Mouse (Mus musculus): ENCODE data around the gene Gm3336. TPM values are rescaled to one million over a fixed set of nuclear protein-coding genes. Genes with fewer than 3 reads are reported as not detected.

Gm3336 gene
- polyA plus RNA-seq, 1 experiment from 2014 or later = 0.15 TPM

DNA sequence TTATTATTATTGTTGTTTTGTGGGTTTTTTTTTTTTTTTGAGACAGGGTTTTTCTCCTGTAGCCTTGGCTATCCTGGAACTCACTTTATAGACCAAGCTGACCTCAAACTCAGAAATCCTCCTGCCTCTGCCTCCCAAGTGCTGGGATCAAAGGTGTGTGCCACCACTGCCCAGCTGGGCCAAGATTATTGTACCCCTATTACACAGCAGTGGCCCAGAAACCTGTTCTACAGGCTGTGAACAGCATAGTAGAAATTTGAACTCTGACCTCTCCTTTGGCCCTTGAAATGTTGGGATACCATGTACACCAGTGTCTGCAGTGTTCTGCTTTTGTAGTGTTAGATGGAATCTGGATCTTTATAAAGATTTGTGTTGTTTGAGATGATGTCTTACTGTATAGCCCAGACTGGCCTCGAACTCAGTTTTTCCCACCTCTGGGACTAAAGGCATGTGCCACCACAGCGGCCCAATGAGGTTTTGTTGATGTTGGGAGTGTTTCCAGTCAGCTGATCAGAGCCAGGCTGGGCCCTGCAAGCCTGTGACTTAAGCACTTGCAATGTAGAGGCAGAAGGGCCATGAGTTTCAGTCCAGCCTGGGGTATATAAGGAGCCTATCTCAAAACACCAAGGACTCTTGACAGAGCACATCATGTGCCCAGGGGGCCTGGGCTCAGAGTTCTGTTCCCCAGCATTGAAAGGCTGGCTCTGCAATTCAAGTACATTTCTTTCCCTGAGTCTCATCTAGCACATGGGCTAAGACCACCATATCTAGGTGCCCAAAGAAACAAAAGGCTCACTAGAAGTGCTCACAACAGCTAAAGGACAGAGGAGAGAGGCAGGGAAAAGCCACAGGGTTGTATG lies 16.1 kb upstream of the Gm3336 start:
- no peaks in the 10 kb centered on the region for H3K27me3 ChIP-seq (replicated peaks; ENCODE audit: control insufficient read depth, insufficient read depth, low read length)
- no peaks in the 10 kb centered on the region for H3K9me3 ChIP-seq (ENCODE audit: control insufficient read depth, low read length)
- H3K36me3 ChIP-seq (ENCODE audit: control insufficient read depth, insufficient read depth, low read length) = no peaks in the 10 kb centered on the region; the same call in 1 of the 2 replicates
- H3K27ac ChIP-seq (ENCODE audit: low read depth, low read length) = no peak overlapping the region
- 79% methylated on average over 2 of the region's 2 CpGs for WGBS
- DNase-seq (ENCODE audit: low spot score) = no peak
- no peak for ATAC-seq (replicated peaks; ENCODE audit: low FRiP score)
- H3K4me2 ChIP-seq = no peak overlapping the region
- no peak overlapping the region for H3K4me3 ChIP-seq (ENCODE audit: low read depth, low read length)
- H3K4me1 ChIP-seq (replicated peaks; ENCODE audit: control insufficient read depth, insufficient read depth, low read length) = peaks cover 16% of the 10 kb centered on the region
- H3K9ac ChIP-seq (ENCODE audit: low read depth, low read length) = no peak overlapping the region

- Histone ChIP-seq H3K9me3 (ENCODE audit: control insufficient read depth, low read length) (no peaks in the 10 kb centered on the region), H3K9ac (ENCODE audit: low read depth, low read length) (no peak overlapping the region), H3K36me3 (ENCODE audit: control insufficient read depth, insufficient read depth, low read length) (no peaks in the 10 kb centered on the region; the same call in 1 of the 2 replicates), H3K27me3 (replicated peaks; ENCODE audit: control insufficient read depth, insufficient read depth, low read length) (no peaks in the 10 kb centered on the region), H3K4me2 (no peak overlapping the region), H3K27ac (ENCODE audit: low read depth, low read length) (no peak overlapping the region), H3K4me3 (ENCODE audit: low read depth, low read length) (no peak overlapping the region), H3K4me1 (replicated peaks; ENCODE audit: control insufficient read depth, insufficient read depth, low read length) (peaks cover 10% of the 10 kb centered on the region)
- DNase-seq (ENCODE audit: low spot score) (no peak), ATAC-seq (replicated peaks; ENCODE audit: low FRiP score) (no peak)
- 67% methylated on average over 3 of the region's 3 CpGs for WGBS
Observed at GRCm38 (mm10) chr8:70702842-70703182, 15.5 kb upstream of the Gm3336 start.

DNA sequence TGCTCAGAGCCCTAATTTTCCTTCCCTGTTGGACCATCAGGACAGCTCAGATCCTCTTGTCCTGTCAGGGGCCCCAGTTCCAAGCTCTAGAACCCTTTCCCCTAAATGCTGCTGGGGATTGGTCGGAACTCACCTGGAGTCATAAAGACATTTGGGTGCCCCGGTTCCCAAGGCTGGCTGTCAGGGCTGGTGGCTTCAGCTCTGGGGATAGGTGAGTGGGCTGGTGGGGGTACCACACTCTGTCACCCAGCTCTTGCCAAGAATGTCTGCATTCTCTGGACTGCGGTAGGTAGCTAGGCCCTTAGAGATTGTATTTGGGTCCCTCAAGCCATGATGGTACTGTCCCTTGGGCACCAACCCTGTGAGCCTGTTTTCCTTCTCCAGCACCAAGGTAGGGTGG lies 15.1 kb upstream of the Gm3336 start, which contains the start of gene Iqcn:
Iqcn (plus strand) TSS at position 171 of the 400 bp plus-strand sequence.
- Histone ChIP-seq H3K27ac (ENCODE audit: low read depth, low read length) (no peak within 1 kb of the TSS), H3K4me3 (ENCODE audit: low read depth, low read length) (no peak within 1 kb of the TSS), H3K4me2 (no peak within 1 kb of the TSS), H3K27me3 (replicated peaks; ENCODE audit: control insufficient read depth, insufficient read depth, low read length) (no peaks in the 10 kb centered on the region), H3K4me1 (replicated peaks; ENCODE audit: control insufficient read depth, insufficient read depth, low read length) (peaks cover 6% of the 10 kb centered on the region; the same call in 1 of the 2 replicates), H3K9me3 (ENCODE audit: control insufficient read depth, low read length) (no peaks in the 10 kb centered on the region), H3K9ac (ENCODE audit: low read depth, low read length) (no peak within 1 kb of the TSS), H3K36me3 (ENCODE audit: control insufficient read depth, insufficient read depth, low read length) (no peaks in the 10 kb centered on the region; the same call in 1 of the 2 replicates)
- DNase-seq (ENCODE audit: low spot score) = no peak
- WGBS = 86% methylated on average over 3 of the region's 3 CpGs
- no peak for ATAC-seq (replicated peaks; ENCODE audit: low FRiP score)

GRCm38 (mm10) chr8:70708281-70708680 lies 10.1 kb upstream of the Gm3336 start:
- no peaks in the 10 kb centered on the region for H3K4me1 ChIP-seq (replicated peaks; ENCODE audit: control insufficient read depth, insufficient read depth, low read length)
- no peak overlapping the region for H3K4me3 ChIP-seq (ENCODE audit: low read depth, low read length)
- no peak for DNase-seq (ENCODE audit: low spot score)
- H3K9me3 ChIP-seq (ENCODE audit: control insufficient read depth, low read length) = no peaks in the 10 kb centered on the region
- no peaks in the 10 kb centered on the region; the same call in 1 of the 2 replicates for H3K36me3 ChIP-seq (ENCODE audit: control insufficient read depth, insufficient read depth, low read length)
- no peak overlapping the region for H3K4me2 ChIP-seq
- ATAC-seq (replicated peaks; ENCODE audit: low FRiP score) = no peak
- WGBS = 87% methylated on average over 14 of the region's 14 CpGs
- no peaks in the 10 kb centered on the region for H3K27me3 ChIP-seq (replicated peaks; ENCODE audit: control insufficient read depth, insufficient read depth, low read length)
- no peak overlapping the region for H3K9ac ChIP-seq (ENCODE audit: low read depth, low read length)
- no peak overlapping the region for H3K27ac ChIP-seq (ENCODE audit: low read depth, low read length)

DNA sequence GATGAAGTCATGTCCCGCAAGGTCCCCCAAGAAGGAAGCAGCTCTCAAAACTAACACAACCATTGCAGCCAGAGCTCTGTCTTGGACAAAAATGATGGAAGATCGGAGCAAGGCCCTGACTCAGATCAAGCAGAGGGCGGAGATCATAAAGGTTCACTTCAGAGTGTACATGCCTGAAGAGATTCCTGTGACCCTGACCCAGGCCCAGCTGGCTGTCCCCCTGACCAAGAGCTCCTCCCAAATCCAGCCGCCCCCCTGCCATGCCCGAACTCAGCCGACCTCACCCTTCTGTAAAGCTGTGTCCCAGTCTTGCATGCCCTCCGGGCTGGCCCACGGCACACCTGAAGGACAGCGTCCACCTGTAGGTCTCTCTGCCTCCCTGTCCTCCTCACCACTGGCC lies 8.5 kb upstream of the Gm3336 start:
- DNase-seq (ENCODE audit: low spot score) (no peak), ATAC-seq (replicated peaks; ENCODE audit: low FRiP score) (no peak)
- Histone ChIP-seq H3K4me1 (replicated peaks; ENCODE audit: control insufficient read depth, insufficient read depth, low read length) (no peaks in the 10 kb centered on the region), H3K4me3 (ENCODE audit: low read depth, low read length) (no peak overlapping the region), H3K9me3 (ENCODE audit: control insufficient read depth, low read length) (no peaks in the 10 kb centered on the region), H3K9ac (ENCODE audit: low read depth, low read length) (no peak overlapping the region), H3K27me3 (replicated peaks; ENCODE audit: control insufficient read depth, insufficient read depth, low read length) (no peaks in the 10 kb centered on the region), H3K4me2 (no peak overlapping the region), H3K36me3 (ENCODE audit: control insufficient read depth, insufficient read depth, low read length) (no peaks in the 10 kb centered on the region), H3K27ac (ENCODE audit: low read depth, low read length) (no peak overlapping the region)
- WGBS = 88% methylated on average over 9 of the region's 9 CpGs

DNA sequence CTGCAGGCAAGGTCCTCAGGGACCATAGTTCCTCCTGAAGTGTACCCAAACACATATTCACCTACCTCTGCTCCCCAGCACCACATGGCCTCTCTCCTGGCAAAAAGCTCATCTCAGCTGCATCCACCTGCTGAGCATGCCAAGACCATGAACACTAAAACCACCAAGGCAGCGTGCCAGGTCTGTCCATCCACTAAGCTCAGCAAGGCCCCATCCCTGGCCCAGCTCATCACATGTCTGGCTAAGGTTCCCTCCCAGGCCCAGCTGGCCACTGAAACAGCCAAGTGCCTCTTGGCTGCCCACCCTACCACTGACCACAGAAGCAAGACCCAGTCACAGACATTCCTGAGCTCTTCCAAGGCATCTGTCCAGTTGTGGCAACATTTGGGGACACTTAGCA lies 8.0 kb upstream of the Gm3336 start:
- no peak overlapping the region for H3K9ac ChIP-seq (ENCODE audit: low read depth, low read length)

GRCm38 (mm10) chr8:70711041-70711440 lies 7.3 kb upstream of the Gm3336 start:
- no peak overlapping the region for H3K4me2 ChIP-seq
- H3K36me3 ChIP-seq (ENCODE audit: control insufficient read depth, insufficient read depth, low read length) = no peaks in the 10 kb centered on the region
- 76% methylated on average over 11 of the region's 11 CpGs for WGBS
- DNase-seq (ENCODE audit: low spot score) (no peak), ATAC-seq (replicated peaks; ENCODE audit: low FRiP score) (no peak)
- H3K9ac ChIP-seq (ENCODE audit: low read depth, low read length) = no peak overlapping the region
- no peaks in the 10 kb centered on the region for H3K27me3 ChIP-seq (replicated peaks; ENCODE audit: control insufficient read depth, insufficient read depth, low read length)
- H3K9me3 ChIP-seq (ENCODE audit: control insufficient read depth, low read length) = no peaks in the 10 kb centered on the region
- no peak overlapping the region for H3K4me3 ChIP-seq (ENCODE audit: low read depth, low read length)
- no peaks in the 10 kb centered on the region for H3K4me1 ChIP-seq (replicated peaks; ENCODE audit: control insufficient read depth, insufficient read depth, low read length)
- H3K27ac ChIP-seq (ENCODE audit: low read depth, low read length) = no peak overlapping the region

More for the DNA sequence above, 8.0 kb upstream of the Gm3336 start:
- Histone ChIP-seq H3K4me1 (replicated peaks; ENCODE audit: control insufficient read depth, insufficient read depth, low read length) (no peaks in the 10 kb centered on the region), H3K27ac (ENCODE audit: low read depth, low read length) (no peak overlapping the region), H3K9me3 (ENCODE audit: control insufficient read depth, low read length) (no peaks in the 10 kb centered on the region), H3K4me2 (no peak overlapping the region), H3K4me3 (ENCODE audit: low read depth, low read length) (no peak overlapping the region), H3K27me3 (replicated peaks; ENCODE audit: control insufficient read depth, insufficient read depth, low read length) (no peaks in the 10 kb centered on the region), H3K36me3 (ENCODE audit: control insufficient read depth, insufficient read depth, low read length) (no peaks in the 10 kb centered on the region)
- no peak for DNase-seq (ENCODE audit: low spot score)
- ATAC-seq (replicated peaks; ENCODE audit: low FRiP score) = no peak
- 75% methylated on average over 1 of the region's 1 CpGs for WGBS

GRCm38 (mm10) chr8:70713991-70714390 lies 4.4 kb upstream of the Gm3336 start:
- Histone ChIP-seq H3K4me3 (ENCODE audit: low read depth, low read length) (no peak overlapping the region), H3K36me3 (ENCODE audit: control insufficient read depth, insufficient read depth, low read length) (no peaks in the 10 kb centered on the region), H3K4me1 (replicated peaks; ENCODE audit: control insufficient read depth, insufficient read depth, low read length) (no peaks in the 10 kb centered on the region; the same call in 1 of the 2 replicates), H3K9ac (ENCODE audit: low read depth, low read length) (no peak overlapping the region), H3K27me3 (replicated peaks; ENCODE audit: control insufficient read depth, insufficient read depth, low read length) (peaks cover 2% of the 10 kb centered on the region; the same call in 1 of the 2 replicates), H3K27ac (ENCODE audit: low read depth, low read length) (no peak overlapping the region), H3K9me3 (ENCODE audit: control insufficient read depth, low read length) (no peaks in the 10 kb centered on the region), H3K4me2 (no peak overlapping the region)
- WGBS = 80% methylated on average over 7 of the region's 7 CpGs
- DNase-seq (ENCODE audit: low spot score) = no peak
- ATAC-seq (replicated peaks; ENCODE audit: low FRiP score) = no peak

DNA sequence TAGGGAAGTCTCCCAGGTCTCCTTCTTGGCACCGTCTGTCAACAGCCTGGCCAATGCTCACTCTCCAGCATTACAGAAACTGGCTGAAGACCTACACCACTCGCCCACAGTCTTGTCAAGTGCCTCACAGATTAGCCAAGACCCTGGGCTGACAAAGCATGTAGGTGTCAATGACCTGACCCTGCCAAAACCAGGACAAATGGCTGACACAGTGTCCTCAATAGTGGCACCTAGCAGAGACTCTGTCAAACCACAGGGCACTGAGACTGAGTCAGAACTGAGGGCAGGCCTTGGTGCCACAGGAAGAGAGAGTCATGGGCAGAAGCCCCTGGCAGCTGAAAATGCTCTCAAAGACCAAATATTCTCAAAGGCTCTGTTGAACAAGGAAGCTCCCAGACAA lies 3.3 kb upstream of the Gm3336 start:
- H3K9me3 ChIP-seq (ENCODE audit: control insufficient read depth, low read length) = no peaks in the 10 kb centered on the region
- H3K4me1 ChIP-seq (replicated peaks; ENCODE audit: control insufficient read depth, insufficient read depth, low read length) = no peaks in the 10 kb centered on the region; the same call in 1 of the 2 replicates
- no peak overlapping the region for H3K9ac ChIP-seq (ENCODE audit: low read depth, low read length)
- ATAC-seq (replicated peaks; ENCODE audit: low FRiP score) (no peak), DNase-seq (ENCODE audit: low spot score) (no peak)
- no peak overlapping the region for H3K4me2 ChIP-seq
- 60% methylated on average over 2 of the region's 2 CpGs for WGBS
- H3K36me3 ChIP-seq (ENCODE audit: control insufficient read depth, insufficient read depth, low read length) = no peaks in the 10 kb centered on the region
- H3K27me3 ChIP-seq (replicated peaks; ENCODE audit: control insufficient read depth, insufficient read depth, low read length) = peaks cover 2% of the 10 kb centered on the region; the same call in 1 of the 2 replicates
- H3K27ac ChIP-seq (ENCODE audit: low read depth, low read length) = no peak overlapping the region
- no peak overlapping the region for H3K4me3 ChIP-seq (ENCODE audit: low read depth, low read length)

Data from liver, embryonic 11.5 days (tissue).